Mouse (Mus musculus) embryonic fibroblast, embryonic 13.5 days (primary cell): ENCODE results near the gene Ckap2l.

Source experiments
- CTCF ChIP-seq: IDR thresholded peaks from 2 replicates; pipeline ENCODE4 v1.5.1; 2011; ENCODE audit warnings: mild to moderate bottlenecking, control low read depth, low read length, moderate library complexity, borderline replicate concordance; ENCODE audit not compliant: insufficient read depth
- POLR2A ChIP-seq: IDR thresholded peaks from 2 replicates; pipeline ENCODE4 v1.6.1; 2011; ENCODE audit warnings: low read depth, mild to moderate bottlenecking, control low read depth, low read length, moderate library complexity

- TF ChIP-seq CTCF (no peak), POLR2A (no peak)
These were observed 50.6 kb downstream of the Ckap2l start for GRCm38 (mm10) chr2:129246436-129246835.
